Mouse (Mus musculus) heart, embryonic 14.5 days (tissue): ENCODE measurements around the gene Ssx2ip. TPM values are rescaled to one million over a fixed set of nuclear protein-coding genes. Genes with fewer than 3 reads are reported as not detected.

Experiments used
- ATAC-seq: fragments of 200-750 bp; cut with Nextera tagmentation; 2 replicates; pipeline ENCODE4 v1.8.0; 2017; ENCODE audit warnings: low read depth, moderate TSS enrichment; ENCODE audit not compliant: insufficient number of reproducible peaks, insufficient read depth, low FRiP score
- H3K27ac ChIP-seq, 2 experiments: fragments of 200-500 bp in 1 of 2; fragments of 300-500 bp in 1 of 2; sonication (generic) in 1 of 2; replicated peaks in 1 of 2; 2 replicates each; pipeline ENCODE4 v1.5.1; 2012 to 2014; ENCODE audit warnings: low read depth in 2 of 2, low read length in 2 of 2, control low read depth in 1 of 2, mild to moderate bottlenecking in 1 of 2, mixed read lengths in 1 of 2; ENCODE audit not compliant: control insufficient read depth in 1 of 2, insufficient read depth in 1 of 2
- H3K27me3 ChIP-seq: fragments of 300-500 bp; sonication (generic); 2 replicates; pipeline ENCODE4 v1.6.1; 2014; ENCODE audit warnings: mild to moderate bottlenecking, low read length, control low read depth; ENCODE audit not compliant: control insufficient read depth, insufficient read depth
- H3K36me3 ChIP-seq: fragments of 300-500 bp; sonication (generic); 2 replicates; pipeline ENCODE4 v1.6.1; 2014; ENCODE audit warnings: mild to moderate bottlenecking, control low read depth, low read length, mixed read lengths; ENCODE audit not compliant: control insufficient read depth, insufficient read depth
- H3K4me1 ChIP-seq, 2 experiments: fragments of 200-500 bp in 1 of 2; fragments of 300-500 bp in 1 of 2; sonication (generic) in 1 of 2; 2 replicates each; pipeline ENCODE4 v1.6.1; 2012 to 2014; ENCODE audit warnings: low read length in 2 of 2, control low read depth in 1 of 2, mixed read lengths in 1 of 2; ENCODE audit not compliant: control insufficient read depth in 2 of 2, insufficient read depth in 2 of 2
- H3K4me2 ChIP-seq: fragments of 300-500 bp; sonication (generic); 2 replicates; pipeline ENCODE4 v1.6.1; 2014; ENCODE audit warnings: mild to moderate bottlenecking, low read length
- H3K4me3 ChIP-seq, 2 experiments: fragments of 200-500 bp in 1 of 2; fragments of 300-500 bp in 1 of 2; sonication (generic) in 1 of 2; 2 replicates each; pipeline ENCODE4 v1.5.1; 2012 to 2014; ENCODE audit warnings: low read length in 2 of 2, mild to moderate bottlenecking in 2 of 2, control low read depth in 1 of 2, low read depth in 1 of 2, moderate library complexity in 1 of 2; ENCODE audit not compliant: control insufficient read depth in 1 of 2, insufficient read depth in 1 of 2
- H3K9ac ChIP-seq: fragments of 300-500 bp; sonication (generic); 2 replicates; pipeline ENCODE4 v1.6.1; 2014; ENCODE audit warnings: mild to moderate bottlenecking, low read length
- H3K9me3 ChIP-seq: fragments of 300-500 bp; sonication (generic); 2 replicates; pipeline ENCODE4 v1.6.1; 2016; ENCODE audit warnings: low read length, control low read depth; ENCODE audit not compliant: control insufficient read depth
- WGBS: fragments of 180-500 bp; shearing (Covaris S2); extraction: QIAGEN DNeasy Blood & Tissue Kit; methylation state at CpG from one replicate; pipeline ENCODE4 v1.1.7; 2014; 5-methylcytosine and 5-hydroxymethylcytosine counted together
- polyA plus RNA-seq: library from polyadenylated mRNA; unstranded; fragments of >200 nt; fragmentation: Nextera tagmentation; extraction: Ambion mirVana; gene quantifications from 2 replicates; pipeline ENCODE4 v1.2.1, GENCODE M21; 2014

Gene Ssx2ip
- polyA plus RNA-seq, 1 experiment from 2014 or later, result 17.1 TPM

- no peak overlapping the region for H3K27ac ChIP-seq
- ATAC-seq, result no peak
- H3K4me2 ChIP-seq, result no peak overlapping the region
- 44% methylated on average over 2 of the region's 2 CpGs for WGBS
- peaks cover 18% of the 10 kb centered on the region for H3K36me3 ChIP-seq
- no peaks in the 10 kb centered on the region for H3K9me3 ChIP-seq
- H3K4me3 ChIP-seq, result no peak overlapping the region
- no peaks in the 10 kb centered on the region for H3K27me3 ChIP-seq
- H3K9ac ChIP-seq, result no peak overlapping the region
- H3K4me1 ChIP-seq, result no peaks in the 10 kb centered on the region
Measured at GRCm38 (mm10) chr3:146462939-146463338, 58.5 kb downstream of the Ssx2ip start.

GRCm38 (mm10) chr3:146469226-146469625 is 64.8 kb downstream of the Ssx2ip start:
- H3K9ac ChIP-seq, result no peak overlapping the region
- no peak overlapping the region for H3K27ac ChIP-seq
- H3K4me1 ChIP-seq, result no peaks in the 10 kb centered on the region
- H3K4me2 ChIP-seq, result no peak overlapping the region
- H3K27me3 ChIP-seq, result no peaks in the 10 kb centered on the region
- 0 out of 2 replicates have a peak, but pooled peaks cover 4% of the 10 kb centered on the region for H3K36me3 ChIP-seq
- WGBS, result 75% methylated on average over 2 of the region's 2 CpGs
- ATAC-seq, result no peak
- no peaks in the 10 kb centered on the region for H3K9me3 ChIP-seq
- no peak overlapping the region for H3K4me3 ChIP-seq

- WGBS, result 71% methylated on average over 4 of the region's 4 CpGs
- Histone ChIP-seq H3K4me1 (no peaks in the 10 kb centered on the region), H3K27me3 (no peaks in the 10 kb centered on the region), H3K36me3 (no peaks in the 10 kb centered on the region), H3K4me2 (no peak overlapping the region), H3K27ac (no peak overlapping the region), H3K4me3 (no peak overlapping the region), H3K9me3 (no peaks in the 10 kb centered on the region), H3K9ac (no peak overlapping the region)
- ATAC-seq, result no peak
Measured at GRCm38 (mm10) chr3:146472657-146473056, 68.2 kb downstream of the Ssx2ip start.

- Histone ChIP-seq H3K4me2 (no peak overlapping the region), H3K4me3 (no peak overlapping the region), H3K27me3 (no peaks in the 10 kb centered on the region), H3K36me3 (no peaks in the 10 kb centered on the region), H3K27ac (no peak overlapping the region), H3K9me3 (no peaks in the 10 kb centered on the region), H3K9ac (no peak overlapping the region), H3K4me1 (no peaks in the 10 kb centered on the region)
- ATAC-seq, result no peak
Measured at GRCm38 (mm10) chr3:146473741-146474140, 69.3 kb downstream of the Ssx2ip start.

- H3K4me1 ChIP-seq, result no peaks in the 10 kb centered on the region
- H3K4me2 ChIP-seq, result no peak overlapping the region
- no peaks in the 10 kb centered on the region for H3K27me3 ChIP-seq
- 85% methylated on average over 3 of the region's 3 CpGs for WGBS
- H3K4me3 ChIP-seq, result no peak overlapping the region
- no peaks in the 10 kb centered on the region for H3K9me3 ChIP-seq
- no peak overlapping the region for H3K27ac ChIP-seq
- ATAC-seq, result no peak
- no peak overlapping the region for H3K9ac ChIP-seq
- H3K36me3 ChIP-seq, result no peaks in the 10 kb centered on the region
Measured at GRCm38 (mm10) chr3:146474428-146474827, 70.0 kb downstream of the Ssx2ip start.

GRCm38 (mm10) chr3:146482044-146482443 is 77.6 kb downstream of the Ssx2ip start:
- Histone ChIP-seq H3K27ac (no peak overlapping the region), H3K27me3 (no peaks in the 10 kb centered on the region), H3K9ac (no peak overlapping the region), H3K9me3 (no peaks in the 10 kb centered on the region), H3K4me1 (no peaks in the 10 kb centered on the region), H3K4me3 (no peak overlapping the region), H3K36me3 (no peaks in the 10 kb centered on the region), H3K4me2 (no peak overlapping the region)
- WGBS, result 64% methylated on average over 2 of the region's 2 CpGs
- ATAC-seq, result no peak

- no peak overlapping the region for H3K4me3 ChIP-seq
- H3K4me2 ChIP-seq, result no peak overlapping the region
- 81% methylated on average over 4 of the region's 4 CpGs for WGBS
- no peak for ATAC-seq
- no peaks in the 10 kb centered on the region for H3K27me3 ChIP-seq
- H3K27ac ChIP-seq, result no peak overlapping the region
- no peak overlapping the region for H3K9ac ChIP-seq
- H3K4me1 ChIP-seq, result no peaks in the 10 kb centered on the region
- no peaks in the 10 kb centered on the region for H3K36me3 ChIP-seq
- H3K9me3 ChIP-seq, result no peaks in the 10 kb centered on the region
Measured at GRCm38 (mm10) chr3:146486464-146486863, 82.0 kb downstream of the Ssx2ip start.
